In genomic region chr2:128491217-128491877, GRCm38 (mm10) we compare ENCODE assay signal across 21 mouse cellular contexts.
"Had no signal": no experiment of that assay in that cellular context is flagged by ENCODE, and none has a peak within 500 bp of the region (broad histone marks: within the 10 kb centered on the region; RNA-seq: fewer than 3 reads in every experiment).

No protein-coding gene starts in this region.

- H3K4me1 ChIP-seq: limb, embryonic 10.5 days; limb, embryonic 13.5 days; liver, embryonic 12.5 days; liver, embryonic 15.5 days; lung, embryonic 15.5 days; megakaryocyte, embryonic 14.5 days had no signal

- H3K27ac ChIP-seq: layer of hippocampus, adult 2 months; limb, embryonic 10.5 days; limb, embryonic 13.5 days; liver, embryonic 12.5 days; liver, embryonic 15.5 days; lung, embryonic 15.5 days; stomach, postnatal 0 days had no signal

- DNase-seq: layer of hippocampus, adult 9-11 months; liver; lung, adult 18-20 months; lung, postnatal 10 days; lung, postnatal 36 days; midbrain, embryonic 14.5 days; right cerebral cortex, postnatal 4 days; thymus, adult 2 months; thymus, postnatal 14 days; thymus, postnatal 4 days had no signal

- H3K36me3 ChIP-seq: limb, embryonic 10.5 days; limb, embryonic 13.5 days; liver, embryonic 12.5 days; liver, embryonic 15.5 days; lung, embryonic 15.5 days had no signal

- ATAC-seq: inflammation-experienced regulatory T-cells, adult 6 months; intestine, embryonic 16.5 days; liver, embryonic 12.5 days had no signal

- H3K9ac ChIP-seq: limb, embryonic 13.5 days; liver, embryonic 12.5 days; liver, embryonic 15.5 days; lung, embryonic 15.5 days had no signal

- H3K4me3 ChIP-seq: layer of hippocampus, adult 2 months; limb, embryonic 10.5 days; limb, embryonic 13.5 days; liver, embryonic 12.5 days; liver, embryonic 15.5 days; lung, embryonic 15.5 days; megakaryocyte, embryonic 14.5 days had no signal

- H3K4me2 ChIP-seq: limb, embryonic 13.5 days; liver, embryonic 12.5 days; liver, embryonic 15.5 days; lung, embryonic 15.5 days; midbrain, embryonic 11.5 days had no signal

- H3K27me3 ChIP-seq: limb, embryonic 13.5 days; liver, embryonic 12.5 days; liver, embryonic 15.5 days; lung, embryonic 15.5 days had no signal

- H3K9me3 ChIP-seq: limb, embryonic 10.5 days; limb, embryonic 13.5 days; liver, embryonic 12.5 days; liver, embryonic 15.5 days; lung, embryonic 15.5 days; megakaryocyte, embryonic 14.5 days had no signal
